Mouse (Mus musculus) spleen, adult 2 months (tissue): ENCODE results near the gene Metap1.

Experiments used
- CTCF ChIP-seq: fragments of 200-500 bp; IDR thresholded peaks from 2 replicates; pipeline ENCODE4 v1.5.1; 2011; ENCODE audit warnings: mild to moderate bottlenecking, inconsistent platforms; ENCODE audit not compliant: insufficient read depth, insufficient read length, insufficient replicate concordance; ENCODE audit errors: extremely low read depth
- POLR2A ChIP-seq: fragments of 200-500 bp; IDR thresholded peaks from 2 replicates; pipeline ENCODE4 v1.6.1; 2011; ENCODE audit warnings: low read depth, low read length, inconsistent platforms

DNA sequence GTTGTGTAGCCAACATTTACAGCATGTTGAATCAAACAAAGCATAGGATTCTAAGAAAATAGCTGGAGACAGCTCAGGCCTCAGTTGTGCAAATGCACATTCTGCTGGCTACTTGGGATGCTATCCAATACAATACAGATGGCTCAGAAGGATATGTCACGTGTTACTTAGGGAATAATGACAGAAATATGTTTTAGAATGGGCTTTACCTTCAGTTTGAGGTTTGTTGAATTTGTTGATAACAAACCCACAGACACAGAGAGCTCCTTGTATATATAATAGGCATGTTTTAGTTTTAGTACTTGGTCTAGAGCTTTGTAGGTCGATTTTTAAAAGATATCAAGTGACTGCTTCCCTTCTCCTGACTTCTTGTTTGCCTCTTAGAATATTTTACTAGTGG, 43.4 kb upstream of the Metap1 start:
- TF ChIP-seq CTCF (no peak), POLR2A (no peak)
